ENCODE assay signal across 21 mouse cellular contexts in genomic region chr9:115048861-115049260, GRCm38 (mm10).
DNase-seq lines count a peak whose midpoint lies in the region; ATAC-seq and TF ChIP-seq lines count a peak whose summit lies in the region.
"Had no signal": no experiment of that assay in that cellular context is flagged by ENCODE, and none has a peak within 500 bp of the region (broad histone marks: within the 10 kb centered on the region; RNA-seq: fewer than 3 reads in every experiment).

No protein-coding gene starts in this region.

- no peak for TF ChIP-seq CTCF in hindbrain, postnatal 0 days (IDR thresholded peaks at IDR 0.05; ENCODE audit: low read depth)
- no peak for TF ChIP-seq CTCF in lung, postnatal 0 days (IDR thresholded peaks at IDR 0.05)

- no peaks in the 10 kb centered on the region for H3K9me3 ChIP-seq in forebrain, embryonic 10.5 days
- no peaks in the 10 kb centered on the region for H3K9me3 ChIP-seq in forebrain, embryonic 13.5 days (replicated peaks)
- H3K9me3 ChIP-seq in hindbrain, embryonic 10.5 days, result no peaks in the 10 kb centered on the region
- H3K9me3 ChIP-seq in hindbrain, postnatal 0 days (ENCODE audit: low read length), result no peaks in the 10 kb centered on the region
- no peaks in the 10 kb centered on the region for H3K9me3 ChIP-seq in lung, postnatal 0 days (ENCODE audit: low read length)
- H3K9me3 ChIP-seq: limb, embryonic 13.5 days had no signal

- TF ChIP-seq EP300 in lung, postnatal 0 days (IDR thresholded peaks at IDR 0.05), result no peak

- no peak overlapping the region for H3K4me2 ChIP-seq in forebrain, embryonic 13.5 days
- H3K4me2 ChIP-seq in hindbrain, postnatal 0 days (ENCODE audit: low read depth, low read length), result no peak overlapping the region
- no peak overlapping the region; the same call in 1 of the 2 replicates for H3K4me2 ChIP-seq in lung, postnatal 0 days (replicated peaks; ENCODE audit: low read depth, low read length)
- H3K4me2 ChIP-seq: limb, embryonic 13.5 days had no signal

- H3K27ac ChIP-seq in forebrain, embryonic 10.5 days, result peak overlapping the region; percentile 53; the same call in 1 of the 2 replicates
- no peak overlapping the region for H3K27ac ChIP-seq in forebrain, embryonic 13.5 days
- peak overlapping the region; percentile 50; the same call in 1 of the 2 replicates for H3K27ac ChIP-seq in hindbrain, embryonic 10.5 days
- H3K27ac ChIP-seq in hindbrain, postnatal 0 days, result no peak overlapping the region
- peak overlapping the region; percentile 75 for H3K27ac ChIP-seq in lung, postnatal 0 days (ENCODE audit: low read length)
- H3K27ac ChIP-seq: layer of hippocampus, adult 2 months; limb, embryonic 13.5 days; stomach, postnatal 0 days had no signal

- whole genome bisulfite sequencing in forebrain, embryonic 10.5 days, result 62% methylated on average over 7 of the region's 7 CpGs
- WGBS in forebrain, embryonic 13.5 days, result 47% methylated on average over 7 of the region's 7 CpGs
- 57% methylated on average over 7 of the region's 7 CpGs for WGBS in hindbrain, embryonic 10.5 days
- 78% methylated on average over 6 of the region's 7 CpGs for WGBS in hindbrain, postnatal 0 days
- WGBS in lung, postnatal 0 days, result 52% methylated on average over 7 of the region's 7 CpGs

- peaks cover 37% of the 10 kb centered on the region for H3K4me1 ChIP-seq in forebrain, embryonic 10.5 days
- peaks cover 6% of the 10 kb centered on the region; the same call in 1 of the 2 replicates for H3K4me1 ChIP-seq in forebrain, embryonic 13.5 days
- peaks cover 34% of the 10 kb centered on the region for H3K4me1 ChIP-seq in hindbrain, embryonic 10.5 days (replicated peaks)
- 0 out of 2 replicates have a peak, but pooled peaks cover 4% of the 10 kb centered on the region for H3K4me1 ChIP-seq in hindbrain, postnatal 0 days (ENCODE audit: insufficient read depth, low read length)
- H3K4me1 ChIP-seq in lung, postnatal 0 days (ENCODE audit: insufficient read depth, low read depth, low read length), result no peaks in the 10 kb centered on the region

- no peak for DNase-seq in forebrain, embryonic 10.5 days (ENCODE audit: extremely low spot score, low spot score)
- DNase-seq in hindbrain, embryonic 10.5 days (ENCODE audit: low spot score), result no peak
- DNase-seq in hindbrain, postnatal 0 days (ENCODE audit: low spot score), result no peak
- peak; percentile 47 for DNase-seq in lung, postnatal 0 days (ENCODE audit: low spot score)
- no peak for DNase-seq in lung, postnatal 4 days
- DNase-seq in A20 (ENCODE audit: low read depth, low spot score), result peak; percentile 54
- no peak for DNase-seq in testis, postnatal 10 days (ENCODE audit: low spot score)
- DNase-seq: adrenal gland, postnatal 36 days; cerebellum, adult 18-20 months; cerebellum, postnatal 25 days; embryo, embryonic 11 days; kidney, postnatal 10 days; layer of hippocampus, postnatal 36 days; right cerebral cortex, adult 18-20 months; thymus, postnatal 14 days had no signal

- H3K27me3 ChIP-seq in forebrain, embryonic 10.5 days (ENCODE audit: poor library complexity, severe bottlenecking), result no peaks in the 10 kb centered on the region
- H3K27me3 ChIP-seq in forebrain, embryonic 13.5 days, result no peaks in the 10 kb centered on the region
- H3K27me3 ChIP-seq in hindbrain, embryonic 10.5 days (ENCODE audit: insufficient read depth, poor library complexity, severe bottlenecking), result no peaks in the 10 kb centered on the region
- no peaks in the 10 kb centered on the region for H3K27me3 ChIP-seq in hindbrain, postnatal 0 days (ENCODE audit: insufficient read depth, low read length)
- no peaks in the 10 kb centered on the region for H3K27me3 ChIP-seq in lung, postnatal 0 days (replicated peaks; ENCODE audit: insufficient read depth, low read length)
- H3K27me3 ChIP-seq: limb, embryonic 13.5 days had no signal

- no peak overlapping the region for H3K4me3 ChIP-seq in forebrain, embryonic 10.5 days
- no peak overlapping the region for H3K4me3 ChIP-seq in forebrain, embryonic 13.5 days
- H3K4me3 ChIP-seq in hindbrain, embryonic 10.5 days, result no peak overlapping the region
- no peak overlapping the region for H3K4me3 ChIP-seq in hindbrain, postnatal 0 days (ENCODE audit: low read length)
- no peak overlapping the region for H3K4me3 ChIP-seq in lung, postnatal 0 days (ENCODE audit: low read depth, low read length)
- H3K4me3 ChIP-seq: layer of hippocampus, adult 2 months; limb, embryonic 13.5 days had no signal

- H3K36me3 ChIP-seq in forebrain, embryonic 10.5 days (replicated peaks), result no peaks in the 10 kb centered on the region
- H3K36me3 ChIP-seq in forebrain, embryonic 13.5 days (ENCODE audit: poor library complexity, severe bottlenecking), result no peaks in the 10 kb centered on the region
- H3K36me3 ChIP-seq in hindbrain, embryonic 10.5 days, result no peaks in the 10 kb centered on the region
- no peaks in the 10 kb centered on the region for H3K36me3 ChIP-seq in hindbrain, postnatal 0 days (ENCODE audit: insufficient read depth, low read length)
- H3K36me3 ChIP-seq in lung, postnatal 0 days (ENCODE audit: insufficient read depth, low read length), result no peaks in the 10 kb centered on the region
- H3K36me3 ChIP-seq: limb, embryonic 13.5 days had no signal

- no peak for ATAC-seq in forebrain, embryonic 13.5 days
- ATAC-seq in hindbrain, postnatal 0 days, result no peak
- peak; percentile 70 for ATAC-seq in lung, postnatal 0 days
- ATAC-seq: forebrain, embryonic 14.5 days; midbrain, embryonic 16.5 days had no signal

- H3K9ac ChIP-seq in forebrain, embryonic 13.5 days, result no peak overlapping the region
- H3K9ac ChIP-seq in hindbrain, postnatal 0 days (replicated peaks; ENCODE audit: low read length), result no peak overlapping the region
- H3K9ac ChIP-seq in lung, postnatal 0 days (replicated peaks; ENCODE audit: low read depth), result no peak overlapping the region
- H3K9ac ChIP-seq: limb, embryonic 13.5 days had no signal

Comparison
In these comparisons a context has a peak if more than half of its experiments do, and no peak if none do; other contexts are left out.
1. DNase-seq: peak in lung, postnatal 0 days (single experiment) and A20 (single experiment); none in forebrain, embryonic 10.5 days (single experiment), hindbrain, embryonic 10.5 days (single experiment), hindbrain, postnatal 0 days (single experiment), lung, postnatal 4 days (0 of 2) and testis, postnatal 10 days (single experiment).
2. H3K27ac ChIP-seq: peak in forebrain, embryonic 10.5 days (single experiment), hindbrain, embryonic 10.5 days (single experiment) and lung, postnatal 0 days (single experiment); none in forebrain, embryonic 13.5 days (single experiment) and hindbrain, postnatal 0 days (single experiment).